Mouse (Mus musculus): ENCODE measurements around the gene Ndufs7. TPM values are rescaled to one million over a fixed set of nuclear protein-coding genes. Genes with fewer than 3 reads are reported as not detected.

The Ndufs7 gene
- total and polyA plus RNA-seq, 3 experiments: 154 to 282 (median 222) TPM

GRCm38 (mm10) chr10:80304458-80304857 is 55.5 kb downstream of the Ndufs7 start:
- TF ChIP-seq TCF12 (IDR thresholded peaks at IDR 0.05; ENCODE audit: low read depth, low read length) (no peak), JUN (IDR thresholded peaks at IDR 0.05; ENCODE audit: insufficient read depth, low read depth, low read length) (no peak), PAX5 (IDR thresholded peaks at IDR 0.05; ENCODE audit: low read length) (no peak), GABPA (IDR thresholded peaks at IDR 0.05; ENCODE audit: insufficient replicate concordance, low read depth, low read length) (no peak)
- no peaks in the 10 kb centered on the region for H3K79me2 ChIP-seq (replicated peaks; ENCODE audit: control insufficient read depth, extremely low read depth, insufficient read depth, poor library complexity, severe bottlenecking)
- no peak for DNase-seq (ENCODE audit: extremely low read depth)
- H3K4me1 ChIP-seq (ENCODE audit: control insufficient read depth in 1 of 2, insufficient read depth in 2 of 2): peaks cover 0 to 9% of the 10 kb centered on the region in 2 experiments; a peak in 3 of 4 replicates
- in situ Hi-C loops (cut with MboI; ENCODE audit: low pct_ligation_motif_present, low pct_unique_long_range_greater_than_20kb, low sequenced_read_pairs) (no loop called here), dilution Hi-C loops (cut with MboI; ENCODE audit: extremely low pct_ligation_motif_present, extremely low pct_unique_long_range_greater_than_20kb, low sequenced_read_pairs) (no loop called here)
- peaks cover 86% of the 10 kb centered on the region for H3K27me3 ChIP-seq (replicated peaks)
- H3K9me3 ChIP-seq (replicated peaks; ENCODE audit: low read length): no peaks in the 10 kb centered on the region
- H3K36me3 ChIP-seq (replicated peaks in 1 of 2; ENCODE audit: control insufficient read depth in 1 of 2, insufficient read depth in 1 of 2, low read length in 1 of 2): no peaks in the 10 kb centered on the region
- no peak overlapping the region for H3K9ac ChIP-seq (ENCODE audit: insufficient read depth, low read depth)
- 0 out of 2 replicates have a peak overlapping the region, but pooled peaks have one; percentile 1 for H3K4me2 ChIP-seq (ENCODE audit: insufficient read depth, low read depth, poor library complexity, severe bottlenecking)
- H3K4me3 ChIP-seq (replicated peaks in 1 of 3; ENCODE audit: low read depth in 2 of 3, low read length in 2 of 3, poor library complexity in 1 of 3): peak overlapping the region in 1 of 3 experiments; percentile 2
- H3K27ac ChIP-seq (ENCODE audit: insufficient read depth, low read depth): no peak overlapping the region

GRCm38 (mm10) chr10:80304862-80305261 is 55.9 kb downstream of the Ndufs7 start:
- Histone ChIP-seq H3K79me2 (replicated peaks; ENCODE audit: control insufficient read depth, extremely low read depth, insufficient read depth, poor library complexity, severe bottlenecking) (no peaks in the 10 kb centered on the region), H3K9ac (ENCODE audit: insufficient read depth, low read depth) (no peak overlapping the region), H3K4me3 (replicated peaks in 1 of 3; ENCODE audit: low read depth in 2 of 3, low read length in 2 of 3, poor library complexity in 1 of 3) (peak overlapping the region in 1 of 3 experiments; percentile 2), H3K4me2 (ENCODE audit: insufficient read depth, low read depth, poor library complexity, severe bottlenecking) (peak overlapping the region; percentile 1; the same call in 1 of the 2 replicates), H3K9me3 (replicated peaks; ENCODE audit: low read length) (no peaks in the 10 kb centered on the region), H3K27me3 (replicated peaks) (peaks cover 83% of the 10 kb centered on the region), H3K36me3 (replicated peaks in 1 of 2; ENCODE audit: control insufficient read depth in 1 of 2, insufficient read depth in 1 of 2, low read length in 1 of 2) (no peaks in the 10 kb centered on the region), H3K4me1 (ENCODE audit: control insufficient read depth in 1 of 2, insufficient read depth in 2 of 2) (peaks cover 0 to 9% of the 10 kb centered on the region in 2 experiments; a peak in 3 of 4 replicates), H3K27ac (ENCODE audit: insufficient read depth, low read depth) (no peak overlapping the region)
- in situ Hi-C loops (cut with MboI; ENCODE audit: low pct_ligation_motif_present, low pct_unique_long_range_greater_than_20kb, low sequenced_read_pairs): no loop called here
- dilution Hi-C loops (cut with MboI; ENCODE audit: extremely low pct_ligation_motif_present, extremely low pct_unique_long_range_greater_than_20kb, low sequenced_read_pairs): no loop called here
- TF ChIP-seq USF2 (conservative IDR thresholded peaks at IDR 0.05; ENCODE audit: low read depth, low read length) (no peak), USF1 (IDR thresholded peaks at IDR 0.05; ENCODE audit: low read depth, low read length) (no peak), UBTF (IDR thresholded peaks at IDR 0.05; ENCODE audit: low read depth, low read length) (no peak), IRF4 (IDR thresholded peaks at IDR 0.05; ENCODE audit: low read depth, low read length) (no peak), ZMIZ1 (IDR thresholded peaks at IDR 0.05; ENCODE audit: low read depth, low read length) (no peak), NRF1 (IDR thresholded peaks at IDR 0.05; ENCODE audit: low read depth, low read length) (peak; percentile 49; the same call in 1 of the 2 replicates), MAX (IDR thresholded peaks at IDR 0.05; ENCODE audit: low read length) (0 out of 2 replicates have a peak, but pooled peaks have one; percentile 26), SMC3 (IDR thresholded peaks at IDR 0.05; ENCODE audit: low read depth, low read length) (no peak), KAT2A (IDR thresholded peaks at IDR 0.05; ENCODE audit: insufficient replicate concordance, low read length) (no peak), BHLHE40 (IDR thresholded peaks at IDR 0.05; ENCODE audit: low read depth, low read length) (no peak), JUN (IDR thresholded peaks at IDR 0.05; ENCODE audit: insufficient read depth, low read depth, low read length) (no peak), PAX5 (IDR thresholded peaks at IDR 0.05; ENCODE audit: low read length) (no peak)
- peak; percentile 58 for DNase-seq (ENCODE audit: extremely low read depth)

Other genes starting within 250 kb of the Ndufs7 start
Only the 20 nearest of the 26 such genes appear.
- gene Sbno2, start 143.6 kb upstream of the Ndufs7 start, total RNA-seq (2012; rRNA removed): 20.7 and 22.6 TPM in 2 replicates
- 9.0 and 9.7 TPM in 2 replicates for gene Sbno2, start 143.6 kb upstream of the Ndufs7 start, total RNA-seq (2014; rRNA removed)
- gene Sbno2, start 143.6 kb upstream of the Ndufs7 start, polyA plus RNA-seq (2012; ENCODE audit: insufficient read length, low read depth): 21.1 and 24.2 TPM in 2 replicates
- gene Stk11, start 133.3 kb upstream of the Ndufs7 start, total RNA-seq (2012; rRNA removed): 64.8 and 65.9 TPM in 2 replicates
- gene Stk11, start 133.3 kb upstream of the Ndufs7 start, total RNA-seq (2014; rRNA removed): 47.4 and 48.5 TPM in 2 replicates
- 93.4 and 94.9 TPM in 2 replicates for gene Stk11, start 133.3 kb upstream of the Ndufs7 start, polyA plus RNA-seq (2012; ENCODE audit: insufficient read length, low read depth)
- gene Atp5d, start 110.5 kb upstream of the Ndufs7 start, total RNA-seq (2012; rRNA removed): 270 and 326 TPM in 2 replicates
- gene Atp5d, start 110.5 kb upstream of the Ndufs7 start, total RNA-seq (2014; rRNA removed): 85.8 and 106 TPM in 2 replicates
- 306 and 352 TPM in 2 replicates for gene Atp5d, start 110.5 kb upstream of the Ndufs7 start, polyA plus RNA-seq (2012; ENCODE audit: insufficient read length, low read depth)
- gene Cbarp, start 108.3 kb upstream of the Ndufs7 start, total RNA-seq (2012; rRNA removed): 2.3 and 2.6 TPM in 2 replicates
- gene Cbarp, start 108.3 kb upstream of the Ndufs7 start, total RNA-seq (2014; rRNA removed): 0.09 and 0.19 TPM in 2 replicates
- 1.7 and 2.4 TPM in 2 replicates for gene Cbarp, start 108.3 kb upstream of the Ndufs7 start, polyA plus RNA-seq (2012; ENCODE audit: insufficient read length, low read depth)
- gene Midn, start 100.8 kb upstream of the Ndufs7 start, total RNA-seq (2012; rRNA removed): 11.6 and 16.2 TPM in 2 replicates
- gene Midn, start 100.8 kb upstream of the Ndufs7 start, total RNA-seq (2014; rRNA removed): 3.9 and 4.7 TPM in 2 replicates
- 25.2 and 33.2 TPM in 2 replicates for gene Midn, start 100.8 kb upstream of the Ndufs7 start, polyA plus RNA-seq (2012; ENCODE audit: insufficient read length, low read depth)
- gene Cirbp, start 83.1 kb upstream of the Ndufs7 start, total RNA-seq (2012; rRNA removed): 28.3 and 34.4 TPM in 2 replicates
- gene Cirbp, start 83.1 kb upstream of the Ndufs7 start, total RNA-seq (2014; rRNA removed): 27.0 and 31.9 TPM in 2 replicates
- 40.2 and 45.9 TPM in 2 replicates for gene Cirbp, start 83.1 kb upstream of the Ndufs7 start, polyA plus RNA-seq (2012; ENCODE audit: insufficient read length, low read depth)
- 30.5 and 37.7 TPM in 2 replicates for gene 1600002K03Rik, start 76.2 kb upstream of the Ndufs7 start, total RNA-seq (2012; rRNA removed)
- 34.3 and 40.2 TPM in 2 replicates for gene 1600002K03Rik, start 76.2 kb upstream of the Ndufs7 start, total RNA-seq (2014; rRNA removed)
- 19.3 and 21.9 TPM in 2 replicates for gene 1600002K03Rik, start 76.2 kb upstream of the Ndufs7 start, polyA plus RNA-seq (2012; ENCODE audit: insufficient read length, low read depth)
- gene Efna2, start 69.6 kb upstream of the Ndufs7 start, total RNA-seq (2012; rRNA removed): 0.63 and 1.5 TPM in 2 replicates
- gene Efna2, start 69.6 kb upstream of the Ndufs7 start, total RNA-seq (2014; rRNA removed): 0.23 and 0.34 TPM in 2 replicates
- gene Efna2, start 69.6 kb upstream of the Ndufs7 start, polyA plus RNA-seq (2012; ENCODE audit: insufficient read length, low read depth): 0.45 and 0.86 TPM in 2 replicates
- 35.6 and 44.3 TPM in 2 replicates for gene Mum1, start 22.7 kb upstream of the Ndufs7 start, total RNA-seq (2012; rRNA removed)
- gene Mum1, start 22.7 kb upstream of the Ndufs7 start, total RNA-seq (2014; rRNA removed): 24.1 and 25.1 TPM in 2 replicates
- 22.9 and 24.1 TPM in 2 replicates for gene Mum1, start 22.7 kb upstream of the Ndufs7 start, polyA plus RNA-seq (2012; ENCODE audit: insufficient read length, low read depth)
- gene Gamt, start 11.9 kb downstream of the Ndufs7 start, total RNA-seq (2012; rRNA removed): 0.30 and 0.38 TPM in 2 replicates
- gene Gamt, start 11.9 kb downstream of the Ndufs7 start, total RNA-seq (2014; rRNA removed): 0.24 TPM in 1 of 2 replicates, not detected in the other
- gene Gamt, start 11.9 kb downstream of the Ndufs7 start, polyA plus RNA-seq (2012; ENCODE audit: insufficient read length, low read depth): 0.42 TPM in 1 of 2 replicates, not detected in the other
- 162 and 172 TPM in 2 replicates for gene Dazap1, start 12.4 kb downstream of the Ndufs7 start, total RNA-seq (2012; rRNA removed)
- 180 and 187 TPM in 2 replicates for gene Dazap1, start 12.4 kb downstream of the Ndufs7 start, total RNA-seq (2014; rRNA removed)
- 236 and 252 TPM in 2 replicates for gene Dazap1, start 12.4 kb downstream of the Ndufs7 start, polyA plus RNA-seq (2012; ENCODE audit: insufficient read length, low read depth)
- 4,610 and 5,342 TPM in 2 replicates for gene Rps15, start 43.3 kb downstream of the Ndufs7 start, total RNA-seq (2012; rRNA removed)
- 2,343 and 2,739 TPM in 2 replicates for gene Rps15, start 43.3 kb downstream of the Ndufs7 start, total RNA-seq (2014; rRNA removed)
- 2,279 and 2,754 TPM in 2 replicates for gene Rps15, start 43.3 kb downstream of the Ndufs7 start, polyA plus RNA-seq (2012; ENCODE audit: insufficient read length, low read depth)
- gene Apc2, start 46.9 kb downstream of the Ndufs7 start, total RNA-seq (2012; rRNA removed): 0.13 TPM in 2 replicates
- gene Apc2, start 46.9 kb downstream of the Ndufs7 start, total RNA-seq (2014; rRNA removed): not detected in 2 replicates
- gene Apc2, start 46.9 kb downstream of the Ndufs7 start, polyA plus RNA-seq (2012; ENCODE audit: insufficient read length, low read depth): 0.04 and 0.07 TPM in 2 replicates
- gene 2310011J03Rik, start 71.4 kb downstream of the Ndufs7 start, total RNA-seq (2012; rRNA removed): 46.8 and 59.7 TPM in 2 replicates
- gene 2310011J03Rik, start 71.4 kb downstream of the Ndufs7 start, total RNA-seq (2014; rRNA removed): 35.6 and 37.5 TPM in 2 replicates
- 34.6 and 38.9 TPM in 2 replicates for gene 2310011J03Rik, start 71.4 kb downstream of the Ndufs7 start, polyA plus RNA-seq (2012; ENCODE audit: insufficient read length, low read depth)
- gene Pcsk4, start 80.4 kb downstream of the Ndufs7 start, total RNA-seq (2012; rRNA removed): 1.1 and 1.3 TPM in 2 replicates
- gene Pcsk4, start 80.4 kb downstream of the Ndufs7 start, total RNA-seq (2014; rRNA removed): not detected in 2 replicates
- gene Pcsk4, start 80.4 kb downstream of the Ndufs7 start, polyA plus RNA-seq (2012; ENCODE audit: insufficient read length, low read depth): 0.46 TPM in 1 of 2 replicates, not detected in the other
- gene Reep6, start 80.8 kb downstream of the Ndufs7 start, total RNA-seq (2012; rRNA removed): 1.7 and 5.0 TPM in 2 replicates
- gene Reep6, start 80.8 kb downstream of the Ndufs7 start, total RNA-seq (2014; rRNA removed): 0.20 and 0.48 TPM in 2 replicates
- 5.2 and 7.5 TPM in 2 replicates for gene Reep6, start 80.8 kb downstream of the Ndufs7 start, polyA plus RNA-seq (2012; ENCODE audit: insufficient read length, low read depth)
- gene Adamtsl5, start 99.3 kb downstream of the Ndufs7 start, total RNA-seq (2012; rRNA removed): 0.38 and 0.55 TPM in 2 replicates
- 0.16 and 0.27 TPM in 2 replicates for gene Adamtsl5, start 99.3 kb downstream of the Ndufs7 start, total RNA-seq (2014; rRNA removed)
- 0.07 and 0.16 TPM in 2 replicates for gene Adamtsl5, start 99.3 kb downstream of the Ndufs7 start, polyA plus RNA-seq (2012; ENCODE audit: insufficient read length, low read depth)
- not detected in 2 replicates for gene Plk5, start 107.3 kb downstream of the Ndufs7 start, total RNA-seq (2012; rRNA removed)
- gene Plk5, start 107.3 kb downstream of the Ndufs7 start, total RNA-seq (2014; rRNA removed): not detected in 2 replicates
- not detected in 2 replicates for gene Plk5, start 107.3 kb downstream of the Ndufs7 start, polyA plus RNA-seq (2012; ENCODE audit: insufficient read length, low read depth)
- gene Mex3d, start 138.5 kb downstream of the Ndufs7 start, total RNA-seq (2012; rRNA removed): 8.4 and 8.5 TPM in 2 replicates
- 4.9 and 6.6 TPM in 2 replicates for gene Mex3d, start 138.5 kb downstream of the Ndufs7 start, total RNA-seq (2014; rRNA removed)
- 4.7 and 5.9 TPM in 2 replicates for gene Mex3d, start 138.5 kb downstream of the Ndufs7 start, polyA plus RNA-seq (2012; ENCODE audit: insufficient read length, low read depth)
- gene Mbd3, start 150.4 kb downstream of the Ndufs7 start, total RNA-seq (2012; rRNA removed): 61.9 and 67.0 TPM in 2 replicates
- gene Mbd3, start 150.4 kb downstream of the Ndufs7 start, total RNA-seq (2014; rRNA removed): 48.7 and 51.5 TPM in 2 replicates
- gene Mbd3, start 150.4 kb downstream of the Ndufs7 start, polyA plus RNA-seq (2012; ENCODE audit: insufficient read length, low read depth): 131 and 133 TPM in 2 replicates